Mouse (Mus musculus): ENCODE data around the gene Dnah6.

The Dnah6 gene

DNA sequence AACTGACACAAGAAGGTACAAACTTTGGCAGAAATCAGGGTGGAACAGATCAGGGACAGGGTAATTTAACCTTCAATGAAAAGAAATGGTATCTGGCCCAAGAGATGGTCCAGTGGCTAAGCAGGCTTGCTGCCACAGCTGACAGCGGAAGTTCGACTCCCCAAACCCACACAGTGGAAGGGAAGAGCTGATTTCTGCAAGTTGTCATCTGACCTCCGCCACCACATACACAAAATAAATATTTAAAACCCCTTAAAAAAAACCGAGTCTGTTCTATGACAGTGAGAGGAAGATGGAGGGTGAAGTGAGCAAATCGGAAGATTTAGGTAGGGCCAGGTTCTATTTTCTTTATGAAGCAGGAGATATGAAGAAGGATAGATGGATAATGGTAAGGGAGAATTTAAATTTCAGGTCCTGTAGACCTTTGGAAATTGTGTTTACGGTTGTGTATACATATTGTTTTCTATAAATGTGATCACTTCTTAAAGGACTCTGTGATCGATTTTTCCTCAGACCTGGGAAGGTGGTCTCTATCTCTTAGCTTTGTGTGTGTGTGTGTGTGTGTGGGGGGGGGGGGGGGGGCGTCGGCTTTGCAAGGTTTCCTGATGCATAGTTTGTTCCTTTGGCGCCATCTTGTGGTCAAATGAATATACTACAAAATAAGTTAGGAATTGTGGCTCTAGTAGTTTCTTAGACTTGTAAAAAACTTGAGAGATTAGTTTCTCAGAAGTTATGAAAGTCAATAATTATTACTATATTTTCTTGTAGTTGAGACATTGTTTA lies 6.1 kb upstream of the Dnah6 start:
- no peak for DNase-seq

GRCm38 (mm10) chr6:73222841-73223526 lies 1.5 kb upstream of the Dnah6 start:
- peak; percentile 49 for DNase-seq

DNA sequence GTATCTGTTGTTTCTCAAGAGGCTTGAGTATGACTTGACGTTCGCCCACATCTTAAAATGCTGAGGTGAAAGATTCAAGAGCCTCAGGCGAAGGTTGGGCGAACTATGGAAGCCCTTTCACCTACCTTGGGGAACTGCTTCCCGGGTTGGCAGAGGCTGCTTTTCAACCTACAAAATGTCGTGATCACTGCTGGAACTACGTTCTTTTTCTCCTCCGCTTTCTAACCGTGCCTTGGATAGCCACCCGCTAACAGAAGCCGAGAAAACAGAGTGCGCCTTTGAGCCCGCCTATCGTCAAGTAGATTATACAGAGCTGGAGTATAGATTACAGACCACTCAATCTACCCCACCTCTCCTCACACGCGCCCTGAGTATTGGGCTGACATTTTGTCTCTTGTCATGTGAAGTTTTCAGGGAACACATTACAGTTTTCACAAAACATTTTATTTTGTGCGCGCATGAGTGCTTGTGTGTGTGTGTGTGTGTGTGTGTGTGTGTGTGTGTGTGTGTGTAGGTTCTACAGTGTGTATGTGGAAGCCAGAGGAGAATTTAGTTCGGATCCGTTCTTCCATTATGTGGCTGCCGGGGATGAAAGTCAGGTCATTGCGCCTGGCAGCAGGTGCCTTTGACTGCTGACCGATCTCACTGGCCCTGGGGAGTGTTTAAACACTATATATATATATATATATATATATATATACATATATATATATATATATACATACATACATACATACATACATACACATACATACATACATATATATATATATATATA lies 696 bp upstream of the Dnah6 start:
- no peak for DNase-seq

DNA sequence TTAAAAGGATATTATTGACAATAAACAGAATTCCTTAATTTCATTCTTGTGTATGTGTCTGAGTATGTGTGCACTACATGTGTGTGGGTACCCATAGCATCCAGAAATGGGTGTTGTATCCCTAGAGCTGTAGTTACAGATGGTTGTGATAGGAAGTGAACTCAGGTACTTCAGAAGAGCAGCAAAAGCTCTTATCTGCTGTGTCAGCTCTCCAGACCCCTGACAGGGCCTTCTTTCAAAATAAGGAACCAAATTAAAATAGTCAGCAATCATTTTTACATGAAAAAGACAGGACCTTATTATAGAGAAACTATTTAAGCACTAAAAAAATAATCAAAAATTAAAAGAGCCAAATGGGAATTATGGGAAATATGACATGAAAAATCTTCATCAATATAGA lies 9.8 kb downstream of the Dnah6 start:
- no peak for DNase-seq

- DNase-seq = no peak
Observed at GRCm38 (mm10) chr6:73211036-73211435, 10.4 kb downstream of the Dnah6 start.

- DNase-seq = no peak
Observed at GRCm38 (mm10) chr6:73210445-73210972, 10.9 kb downstream of the Dnah6 start.

DNA sequence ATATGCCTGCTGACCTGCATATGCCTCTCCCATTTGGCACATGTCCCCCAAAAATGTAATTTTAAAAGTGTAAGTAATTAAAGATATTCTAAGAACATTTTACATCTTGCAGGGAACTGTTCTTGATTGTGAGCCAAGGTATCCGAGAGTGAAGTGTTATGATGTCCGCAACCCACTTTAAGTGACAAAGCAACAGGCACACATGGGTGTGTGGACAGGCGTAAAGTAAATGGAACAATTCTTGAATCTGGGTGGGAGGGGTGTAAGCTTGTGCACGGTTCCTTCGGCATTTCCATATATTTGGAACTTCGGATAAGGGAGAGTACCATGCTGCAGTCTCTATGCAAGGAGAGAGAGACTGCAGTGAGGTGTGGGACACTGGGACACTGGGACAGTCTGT lies 11.9 kb downstream of the Dnah6 start:
- DNase-seq = no peak

GRCm38 (mm10) chr6:73204937-73205336 lies 16.5 kb downstream of the Dnah6 start:
- DNase-seq = no peak

DNA sequence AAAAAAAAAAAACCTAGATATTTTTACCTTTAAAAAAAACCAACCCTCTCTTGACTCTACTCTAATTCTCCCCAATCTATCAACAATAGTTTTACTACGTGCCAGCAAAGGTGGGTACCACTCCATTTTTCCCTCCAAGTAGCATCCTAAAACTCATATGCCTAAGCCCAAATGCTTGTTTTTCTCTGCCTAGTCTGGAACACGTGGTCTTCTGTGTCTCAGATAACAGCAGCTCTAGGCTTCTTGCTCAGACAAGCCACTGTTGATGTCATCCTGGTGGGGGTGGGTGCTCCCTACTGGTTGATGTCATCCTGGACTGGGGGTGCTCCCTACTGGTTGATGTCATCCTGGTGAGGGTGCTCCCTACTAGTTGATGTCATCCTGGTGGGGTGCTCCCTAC lies 17.7 kb downstream of the Dnah6 start:
- DNase-seq = no peak

DNA sequence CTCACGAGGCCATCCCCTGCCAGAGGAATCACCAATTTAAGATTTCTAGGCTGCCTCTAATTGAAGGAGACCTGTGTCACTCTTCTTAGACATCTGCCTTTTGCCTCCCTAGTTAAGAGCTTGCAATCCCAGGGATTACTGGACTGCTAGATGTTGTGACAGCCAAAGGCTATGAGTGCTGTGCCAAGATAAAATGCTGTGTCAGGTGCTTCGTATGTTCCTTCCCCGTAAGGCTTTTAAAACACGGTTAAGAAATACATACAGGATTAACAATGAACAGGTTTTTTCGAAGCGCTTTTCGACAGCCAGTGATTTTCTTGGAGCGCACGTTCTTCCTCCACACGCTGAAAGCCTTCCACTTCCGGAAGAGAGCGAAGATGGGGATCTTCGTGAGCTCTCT lies 26.2 kb downstream of the Dnah6 start:
- DNase-seq = no peak

- DNase-seq = no peak
Observed at GRCm38 (mm10) chr6:73190756-73191155, 30.7 kb downstream of the Dnah6 start.

- DNase-seq = no peak
Observed at GRCm38 (mm10) chr6:73184276-73184675, 37.2 kb downstream of the Dnah6 start.

DNA sequence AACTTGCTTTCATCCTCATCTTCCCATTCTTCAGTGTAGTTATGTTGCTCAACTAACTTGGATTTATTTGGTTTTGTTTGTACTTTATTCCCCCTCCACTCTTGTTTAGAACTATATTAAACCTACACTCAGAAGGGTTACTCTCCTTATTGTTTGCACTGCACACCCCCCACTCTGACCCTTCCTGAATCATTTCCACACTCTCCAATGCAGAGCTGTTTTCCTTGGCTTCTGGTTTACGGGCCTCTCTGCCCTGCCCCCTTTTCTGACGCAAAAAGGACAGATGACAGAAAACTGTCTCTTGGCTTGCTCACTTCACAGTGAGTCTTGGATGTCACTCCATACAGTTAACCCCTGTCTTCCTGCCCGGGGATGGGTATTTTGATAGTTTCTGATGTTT lies 38.5 kb downstream of the Dnah6 start:
- DNase-seq = no peak

DNA sequence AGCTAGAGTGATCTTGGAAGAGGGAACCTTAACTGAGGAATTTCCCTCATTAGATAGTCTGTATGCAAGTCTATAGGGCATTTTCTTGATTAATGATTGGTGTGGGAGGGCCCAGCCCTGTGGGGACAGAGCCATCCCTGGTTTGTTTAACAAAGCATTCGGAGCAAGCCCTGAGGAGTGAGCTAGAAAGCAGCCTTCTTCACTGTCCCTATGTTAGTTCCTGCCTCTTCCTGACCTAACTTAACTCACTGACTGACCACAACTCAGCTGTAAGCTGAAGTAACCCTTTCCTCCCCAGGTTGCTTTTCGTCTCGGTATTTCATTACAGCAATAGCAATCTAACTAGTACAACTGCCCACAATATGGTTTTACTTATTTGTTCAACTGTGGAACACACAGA lies 39.0 kb downstream of the Dnah6 start:
- no peak for DNase-seq

GRCm38 (mm10) chr6:73182006-73182405 lies 39.4 kb downstream of the Dnah6 start:
- no peak for DNase-seq

GRCm38 (mm10) chr6:73175156-73175555 lies 46.3 kb downstream of the Dnah6 start:
- DNase-seq = no peak

DNA sequence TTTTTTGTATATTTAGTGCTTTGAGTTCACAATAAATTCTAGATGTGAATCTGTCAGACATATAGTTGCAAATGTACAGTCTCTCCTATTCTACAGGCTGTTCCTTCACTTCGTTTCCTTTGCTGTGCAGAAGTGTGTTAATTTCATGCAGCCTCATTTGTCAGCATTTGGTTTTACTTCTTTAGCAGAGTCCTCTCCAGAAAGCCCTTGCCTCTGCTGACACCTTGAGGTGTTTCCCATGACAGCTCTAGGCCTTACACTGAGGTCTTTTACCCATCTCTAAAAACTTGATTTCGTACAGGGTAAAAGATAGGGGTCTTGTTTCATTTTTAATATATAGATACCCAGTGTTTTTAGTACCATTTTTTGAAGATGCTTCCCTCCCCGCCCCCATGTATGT lies 54.2 kb downstream of the Dnah6 start:
- DNase-seq = no peak

- DNase-seq = no peak
Observed at GRCm38 (mm10) chr6:73162958-73163357, 58.5 kb downstream of the Dnah6 start.

DNA sequence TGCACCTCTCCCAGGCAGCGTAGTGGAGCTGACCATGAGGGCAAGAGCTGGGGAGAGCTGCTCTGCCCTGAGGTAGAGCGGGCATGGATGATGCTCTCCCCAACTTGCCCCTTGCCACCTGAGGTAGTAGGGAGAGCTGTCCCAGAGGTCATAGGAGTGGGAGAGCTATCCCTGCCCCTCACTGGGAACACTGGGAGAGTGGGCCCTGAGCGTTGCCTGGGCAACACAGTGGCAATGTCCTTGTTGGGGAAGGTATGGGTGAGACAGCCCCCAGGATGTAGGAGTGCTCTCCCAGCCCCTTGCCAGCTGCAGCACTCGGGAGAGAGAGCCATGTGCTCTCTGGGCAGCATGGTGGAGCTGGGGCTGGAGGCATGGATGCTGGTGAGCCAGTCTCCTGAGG lies 60.1 kb downstream of the Dnah6 start:
- no peak for DNase-seq

DNA sequence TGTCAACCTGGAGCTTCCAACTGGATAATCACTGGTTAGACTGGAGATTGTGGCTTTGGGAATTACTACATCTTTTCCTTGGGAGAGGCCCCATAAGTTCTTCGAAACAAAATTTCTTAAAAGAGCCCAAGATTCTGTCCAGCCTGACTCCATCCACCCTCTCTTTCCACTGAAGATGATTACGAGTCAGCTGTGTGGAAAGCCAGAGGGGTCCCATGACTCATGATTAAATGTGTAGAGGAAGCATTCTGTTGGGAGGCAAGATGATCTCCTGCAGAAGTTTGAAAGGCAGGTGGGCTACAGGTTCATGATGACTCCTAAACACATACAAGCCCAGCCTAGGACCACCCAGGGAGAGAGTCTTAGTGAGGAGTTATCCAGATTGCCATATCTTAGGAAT lies 66.0 kb downstream of the Dnah6 start:
- no peak for DNase-seq

GRCm38 (mm10) chr6:73153675-73154074 lies 67.8 kb downstream of the Dnah6 start:
- DNase-seq = peak; percentile 43

DNA sequence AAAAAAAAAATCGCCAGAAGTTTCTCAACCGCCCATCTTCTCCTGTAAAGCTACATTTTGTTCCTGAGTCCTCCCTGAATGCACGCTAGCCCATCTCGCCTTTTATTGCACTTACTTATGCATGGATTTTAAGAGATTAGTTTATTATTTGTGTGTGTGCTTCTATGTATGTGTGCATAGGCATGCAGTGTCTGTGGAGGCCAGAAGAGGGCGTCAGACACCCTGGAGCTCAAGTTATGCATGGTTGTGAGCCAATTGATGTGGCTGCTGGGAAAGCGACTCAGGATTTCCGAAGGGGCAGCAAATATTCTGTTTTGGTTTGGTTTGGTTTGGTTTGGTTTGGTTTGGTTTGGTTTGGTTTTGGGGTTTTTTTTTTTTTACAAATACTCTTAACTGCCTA lies 78.0 kb downstream of the Dnah6 start:
- no peak for DNase-seq

- DNase-seq = no peak
Observed at GRCm38 (mm10) chr6:73142776-73143175, 78.7 kb downstream of the Dnah6 start.

DNA sequence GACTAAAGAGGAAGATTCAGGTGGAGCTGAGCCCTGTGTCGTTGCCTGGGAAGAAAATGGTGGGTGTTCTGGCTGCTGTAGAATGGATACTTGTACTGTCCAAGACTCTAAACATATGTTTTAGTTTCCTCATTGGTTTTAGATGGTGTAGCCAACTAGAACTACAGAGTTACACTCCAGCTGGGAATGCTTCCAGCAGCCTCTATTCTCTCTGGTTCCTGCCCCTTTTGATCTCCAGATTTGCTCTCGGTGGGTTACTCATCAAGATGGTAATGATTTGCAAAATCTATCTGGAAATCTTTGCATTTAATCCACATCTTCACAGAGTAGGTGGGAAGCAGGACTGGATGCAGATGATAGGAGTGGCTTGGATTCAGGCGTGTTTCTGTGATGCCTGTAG lies 80.6 kb downstream of the Dnah6 start:
- DNase-seq = no peak

Measured in cerebellum, adult 11-12 months (tissue).